Mouse (Mus musculus) thymus, postnatal 4 days (tissue): ENCODE data around the gene Manf.

Source experiments
- DNase-seq: peaks from one replicate; pipeline ENCODE4 v3.0.0; 2021

Gene Manf

DNA sequence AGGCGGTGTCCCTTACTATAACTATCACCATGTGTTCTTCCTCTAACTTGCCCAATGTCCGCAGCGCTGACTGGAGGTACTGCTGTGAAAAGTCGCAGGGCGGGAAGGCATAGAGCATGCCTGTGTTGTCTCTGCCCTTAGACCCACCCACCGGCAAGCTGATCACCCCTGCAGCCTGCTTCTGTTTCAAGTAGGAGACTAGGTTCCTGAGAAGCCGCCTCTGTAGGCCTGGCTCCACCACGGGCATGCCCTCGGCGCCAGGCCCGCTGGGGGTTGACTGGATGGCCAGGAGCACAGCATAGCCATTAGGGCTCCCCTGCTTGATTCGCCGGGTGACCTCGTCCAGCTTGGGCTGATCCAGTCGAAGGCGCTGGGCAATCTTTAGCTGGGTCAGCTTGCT lies 7.5 kb downstream of the Manf start:
- DNase-seq = peak; percentile 38

DNA sequence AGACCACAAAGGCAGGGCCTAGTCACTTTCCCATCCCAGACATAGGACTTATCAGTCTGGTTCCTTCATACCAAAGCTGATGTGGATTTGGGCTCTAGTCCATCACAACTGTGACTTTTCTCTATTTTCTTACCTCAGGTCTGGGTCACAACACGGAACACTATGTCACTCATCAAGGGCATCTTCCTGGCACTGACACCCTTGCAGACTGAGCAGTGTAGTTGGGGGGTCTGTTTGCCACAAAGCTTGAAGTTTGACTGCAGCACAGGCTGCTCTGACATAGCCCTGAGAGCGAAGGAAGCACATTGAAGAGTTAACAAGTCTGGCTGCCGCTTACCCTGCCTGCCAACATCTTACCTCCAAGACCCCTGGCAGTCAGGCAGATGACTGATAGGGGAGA lies 8.7 kb downstream of the Manf start:
- no peak for DNase-seq

DNA sequence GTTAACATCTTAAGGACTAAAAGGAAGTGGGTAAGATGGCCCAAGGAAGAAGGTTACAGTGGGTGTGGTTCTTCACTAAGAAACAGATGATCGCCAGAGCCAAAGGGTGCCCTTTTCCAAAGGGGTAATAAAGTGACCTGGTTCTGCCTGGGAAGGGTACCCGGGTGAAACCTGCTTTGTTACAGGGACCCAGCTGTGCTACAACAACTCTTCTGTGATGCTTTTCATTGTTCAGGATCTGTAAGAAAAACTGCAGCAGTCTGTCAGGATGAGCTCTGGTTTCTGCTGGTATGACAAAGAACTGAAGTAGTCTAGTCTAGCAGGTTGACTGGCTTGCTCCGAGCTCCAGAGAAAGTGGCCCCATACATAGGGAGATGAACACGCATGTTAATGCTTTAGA lies 9.6 kb downstream of the Manf start:
- no peak for DNase-seq

DNA sequence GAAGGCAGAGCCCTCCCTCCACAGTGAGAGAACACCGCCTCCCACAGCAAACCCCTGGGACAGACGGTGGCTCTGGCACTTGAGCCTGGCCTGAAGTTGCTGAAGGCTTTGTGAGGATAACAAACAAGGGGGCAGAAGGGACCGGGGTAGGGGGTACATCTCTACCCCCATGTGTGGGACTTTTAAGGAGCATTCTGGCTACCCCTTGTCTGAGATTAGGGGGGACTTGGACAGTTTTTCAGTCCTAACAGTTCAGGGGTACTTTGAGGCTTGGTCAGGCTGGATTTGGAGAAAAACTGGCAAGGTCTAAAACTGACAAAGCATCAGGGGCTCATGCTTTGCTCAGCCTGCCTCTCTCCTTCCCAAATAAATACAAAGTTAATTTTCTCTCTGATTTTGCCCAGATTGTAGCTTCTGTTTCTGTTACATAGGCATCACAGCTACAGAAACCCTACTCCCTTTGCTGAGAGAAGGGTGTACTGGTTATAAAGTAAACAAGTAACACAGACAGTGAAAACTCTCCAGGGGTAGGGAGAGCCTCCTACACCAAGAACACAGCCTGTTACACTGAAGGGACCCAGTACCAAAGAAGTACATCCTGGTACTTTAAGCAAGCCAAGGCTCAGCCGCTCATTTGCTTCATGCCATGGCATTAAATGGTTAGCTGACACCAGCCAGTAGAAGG lies 10.6 kb downstream of the Manf start:
- DNase-seq = no peak

DNA sequence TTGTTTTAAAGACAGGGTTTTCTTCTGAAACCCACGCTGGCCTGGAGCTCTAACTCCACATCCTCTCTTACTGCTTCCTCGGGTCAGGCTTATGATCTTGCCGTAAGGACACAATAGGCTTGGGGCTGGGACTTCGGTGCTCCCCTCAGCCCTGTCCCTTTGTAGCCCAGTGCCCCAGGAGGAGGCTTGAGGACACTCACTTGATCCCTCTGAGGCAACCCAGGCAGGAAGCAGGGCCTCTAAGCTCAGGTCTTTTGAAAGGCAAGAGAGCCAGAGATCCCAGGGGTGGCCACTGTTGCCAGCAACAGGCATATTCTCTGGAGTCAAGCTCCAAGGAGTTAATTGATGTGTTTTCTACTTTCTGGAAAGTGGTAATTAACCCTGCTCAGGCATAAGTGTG lies 12.3 kb downstream of the Manf start:
- no peak for DNase-seq

DNA sequence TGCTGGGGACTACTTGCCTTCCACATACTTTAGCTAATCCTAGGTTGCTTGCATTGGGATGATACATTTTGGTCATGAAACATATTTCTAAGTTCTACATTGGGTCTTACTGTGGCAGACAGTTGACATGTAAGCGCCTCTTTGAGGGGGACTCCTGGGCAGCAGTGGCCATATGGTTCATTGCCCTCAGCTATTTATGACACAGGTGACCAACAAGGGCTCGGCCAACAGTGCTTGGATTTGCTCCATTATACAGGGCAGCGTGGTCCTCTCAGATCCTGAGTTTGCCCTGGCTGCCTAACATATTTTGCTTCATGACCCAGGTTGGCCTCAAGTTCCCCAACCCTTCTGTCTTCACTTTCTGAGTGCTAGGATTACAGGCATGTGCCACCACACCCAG lies 15.1 kb downstream of the Manf start:
- DNase-seq = no peak

DNA sequence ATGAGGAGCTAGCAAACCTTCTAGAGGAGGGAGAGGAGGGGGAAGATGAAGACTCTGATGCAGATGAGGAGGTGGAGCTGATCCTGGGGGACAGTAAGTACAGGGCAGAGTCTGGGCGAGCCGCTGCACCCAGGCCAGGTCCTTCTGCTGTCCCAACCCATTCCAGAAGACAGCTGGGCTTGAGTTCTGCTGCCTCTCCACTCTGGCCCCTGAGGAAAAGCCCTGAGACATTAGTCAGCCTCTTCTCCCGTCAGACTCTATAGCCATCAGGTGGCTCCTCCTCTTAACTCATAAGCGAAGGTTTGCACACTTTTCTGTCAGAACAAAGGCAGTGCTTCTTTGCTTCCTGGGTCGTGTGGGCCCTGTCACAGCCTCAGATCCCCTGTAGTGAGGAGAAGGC lies 17.6 kb downstream of the Manf start:
- no peak for DNase-seq

DNA sequence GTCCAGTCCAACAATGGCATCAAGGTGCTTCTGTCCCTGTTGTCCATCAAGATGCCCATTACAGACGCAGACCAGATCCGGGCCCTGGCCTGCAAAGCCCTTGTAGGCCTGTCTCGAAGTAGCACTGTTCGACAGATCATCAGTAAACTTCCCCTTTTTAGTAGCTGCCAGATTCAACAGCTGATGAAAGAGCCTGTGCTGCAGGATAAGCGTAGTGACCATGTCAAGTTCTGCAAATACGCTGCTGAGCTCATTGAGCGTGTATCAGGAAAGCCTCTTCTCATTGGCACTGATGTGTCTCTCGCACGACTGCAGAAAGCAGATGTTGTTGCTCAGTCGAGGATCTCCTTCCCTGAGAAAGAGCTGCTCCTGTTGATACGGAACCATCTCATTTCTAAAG lies 33.7 kb downstream of the Manf start:
- DNase-seq = no peak

DNA sequence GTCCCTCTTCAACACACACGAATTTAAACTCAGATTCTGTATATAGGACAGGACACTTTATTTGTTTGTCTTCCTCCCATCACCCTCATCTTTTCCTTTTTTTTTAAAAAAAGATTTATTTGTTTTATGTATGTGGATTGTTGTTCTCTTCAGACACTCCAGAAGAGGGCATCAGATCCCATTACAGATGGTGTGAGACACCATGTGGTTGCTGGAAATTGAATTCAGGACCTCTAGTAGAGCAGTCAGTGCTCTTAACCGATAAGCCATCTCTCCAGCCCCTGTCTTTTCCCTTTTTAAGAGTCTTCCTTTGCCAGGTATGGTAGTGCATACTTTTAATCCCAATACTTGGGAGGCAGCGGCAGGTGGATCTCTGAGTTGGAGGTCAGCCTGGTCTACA lies 35.1 kb downstream of the Manf start:
- no peak for DNase-seq

DNA sequence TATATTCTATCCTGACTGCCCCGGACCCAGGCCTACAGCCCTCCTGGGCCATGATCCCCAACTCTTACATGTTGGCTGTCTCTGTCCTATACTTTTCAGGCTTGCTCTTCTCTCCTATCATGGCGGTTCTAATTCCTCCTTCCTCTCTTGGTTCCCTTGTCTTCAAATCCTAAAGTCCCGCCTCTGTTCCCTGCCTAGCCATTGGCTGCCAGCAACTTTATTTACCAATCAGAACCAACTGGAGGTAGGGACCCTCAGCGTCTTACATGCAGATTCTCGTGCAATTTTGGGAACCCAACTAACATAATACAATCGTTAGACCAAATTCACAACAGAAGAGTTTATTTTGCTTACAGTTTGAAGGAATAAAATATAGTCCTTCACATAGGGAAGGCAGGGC lies 49.0 kb downstream of the Manf start:
- DNase-seq = no peak

DNA sequence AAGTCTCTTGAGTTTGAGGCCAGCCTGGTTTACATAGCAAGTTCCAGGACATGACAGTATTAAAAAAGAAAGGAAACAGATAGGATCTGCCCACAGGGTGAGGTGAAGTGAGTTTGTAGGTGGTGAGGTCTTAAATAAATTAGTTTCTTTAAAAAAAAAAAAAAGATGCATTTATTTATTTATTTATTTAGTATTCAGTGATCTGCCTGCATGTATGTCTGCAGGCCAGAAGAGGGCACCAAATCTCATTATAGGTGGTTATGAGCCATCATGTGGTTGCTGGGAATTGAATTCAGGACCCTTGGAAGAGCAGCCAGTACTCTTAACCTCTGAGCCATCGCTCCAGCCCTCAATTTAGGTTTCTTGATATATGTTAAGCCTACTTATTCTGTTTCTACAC lies 51.2 kb downstream of the Manf start:
- DNase-seq = no peak

DNA sequence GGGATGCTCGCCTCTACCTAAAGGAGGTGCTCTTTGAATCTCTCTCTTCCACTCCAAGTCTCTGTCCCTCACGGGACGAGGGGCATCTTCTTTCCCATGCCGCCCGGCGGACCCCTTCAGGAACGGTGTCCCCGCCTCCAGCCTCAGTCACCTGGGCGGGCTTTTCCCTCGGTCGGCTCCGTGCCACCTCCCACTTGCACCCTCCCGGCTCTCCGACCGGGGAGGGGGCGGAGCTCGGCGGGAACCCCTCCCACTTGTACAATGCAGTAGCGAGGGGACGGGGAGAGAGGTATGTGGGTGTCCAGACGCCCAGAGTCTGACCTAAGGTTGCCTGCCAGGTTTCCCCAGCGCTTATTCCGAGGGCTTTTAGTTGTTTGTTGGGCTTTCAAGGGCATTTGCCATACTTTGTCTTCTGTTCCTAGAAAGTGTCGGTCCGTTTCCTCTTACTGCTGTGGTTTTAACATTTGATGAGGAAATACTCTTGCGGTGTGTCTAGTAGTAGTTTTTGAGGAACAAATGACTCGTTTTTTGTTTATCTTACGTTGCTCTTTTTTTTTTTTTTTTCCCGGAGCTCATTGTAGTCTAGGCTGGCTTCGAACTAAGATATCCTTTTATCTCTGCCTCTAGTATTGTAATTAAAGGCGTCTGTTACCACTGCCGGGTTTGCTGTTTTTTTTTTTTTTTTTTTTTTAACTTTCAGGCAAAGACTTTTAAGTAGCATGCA lies 69.2 kb downstream of the Manf start:
- peak; percentile 91 for DNase-seq

DNA sequence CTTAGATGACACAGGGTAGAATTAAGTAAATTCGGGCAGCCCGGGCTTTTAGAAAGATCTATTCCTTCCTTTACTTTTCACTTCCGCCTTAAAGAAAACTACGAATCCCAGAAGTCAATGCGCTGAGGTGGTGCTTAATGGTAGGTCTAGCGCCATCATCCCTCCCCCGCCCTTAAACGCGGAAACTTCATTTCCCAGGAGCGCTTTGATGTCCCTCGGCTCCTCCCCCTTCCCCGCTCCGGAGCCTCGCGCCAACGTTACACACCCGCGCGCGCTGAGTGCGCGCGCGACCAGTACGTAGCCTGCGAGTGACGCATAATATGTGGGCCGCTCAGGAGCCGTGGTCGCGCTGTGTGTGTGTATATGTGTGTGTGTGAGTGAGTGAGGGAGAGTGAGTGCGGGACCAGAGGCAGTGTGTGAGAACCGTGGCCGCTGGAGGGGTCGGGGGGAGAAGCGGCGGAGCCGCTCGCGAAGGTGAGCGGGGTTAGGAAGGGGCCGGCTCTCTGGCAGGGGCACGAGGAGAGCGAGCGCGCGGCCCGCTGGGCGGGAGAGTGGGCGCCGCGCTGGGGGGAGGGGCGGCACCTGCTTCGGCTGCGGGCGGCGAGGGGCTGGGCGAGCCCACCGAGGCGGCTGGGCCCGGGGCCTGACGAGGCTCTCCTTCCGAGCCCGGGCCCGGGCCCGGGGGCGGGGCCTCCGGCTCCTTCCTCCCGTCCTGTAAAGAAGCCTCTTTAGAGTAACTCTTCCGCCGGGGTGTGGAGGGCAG lies 70.0 kb downstream of the Manf start, which contains the start of gene Dcaf1:
Gene Dcaf1 (plus strand): TSS at position 257 of the 763 bp plus-strand sequence.
- DNase-seq = peak; percentile 94

DNA sequence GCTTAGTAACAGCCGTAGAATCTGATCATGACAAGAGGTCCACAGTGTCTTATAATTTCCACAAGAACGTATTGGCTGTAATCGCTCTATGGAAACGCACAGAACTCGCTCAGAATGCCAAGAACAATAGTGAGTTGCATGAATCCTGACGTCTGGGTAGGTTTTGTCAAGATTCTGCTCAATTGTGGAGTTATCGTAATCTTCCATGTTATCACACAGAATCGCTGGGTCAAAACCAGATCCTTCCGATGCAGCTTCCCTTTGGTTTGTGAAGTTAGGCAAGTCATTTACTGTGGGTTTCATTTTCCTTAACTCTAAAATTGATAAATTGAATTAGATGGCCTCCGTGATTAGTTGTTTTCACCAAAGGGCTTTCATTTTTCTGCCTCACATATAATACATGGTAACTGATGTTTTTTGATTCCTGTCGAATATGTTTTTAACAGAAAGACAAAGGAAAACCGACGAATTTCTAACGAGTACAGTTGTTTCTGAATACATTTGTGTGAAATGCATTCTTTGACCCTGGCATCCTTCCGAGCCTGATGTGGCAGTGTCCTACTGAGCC lies 70.6 kb downstream of the Manf start:
- peak; percentile 8 for DNase-seq

DNA sequence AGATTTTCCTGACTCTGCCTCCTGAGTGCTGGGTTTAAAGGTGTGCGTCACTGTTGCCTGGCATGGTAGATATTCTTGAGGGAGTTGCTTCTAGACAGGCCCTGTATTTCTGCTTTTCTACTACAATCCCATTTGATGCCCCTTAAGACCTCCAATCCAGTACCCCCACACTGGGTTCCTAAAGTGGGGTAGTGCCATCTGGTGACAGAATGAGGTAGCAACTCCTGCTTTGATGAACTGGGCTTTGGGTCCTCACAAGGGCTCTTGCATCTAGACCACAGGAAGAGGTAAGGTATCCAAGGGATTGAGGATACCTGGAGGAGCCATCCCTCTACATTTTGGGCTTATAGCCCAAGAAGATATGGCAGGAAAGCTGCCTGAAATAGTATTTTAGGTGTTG lies 72.6 kb downstream of the Manf start:
- peak; percentile 54 for DNase-seq

DNA sequence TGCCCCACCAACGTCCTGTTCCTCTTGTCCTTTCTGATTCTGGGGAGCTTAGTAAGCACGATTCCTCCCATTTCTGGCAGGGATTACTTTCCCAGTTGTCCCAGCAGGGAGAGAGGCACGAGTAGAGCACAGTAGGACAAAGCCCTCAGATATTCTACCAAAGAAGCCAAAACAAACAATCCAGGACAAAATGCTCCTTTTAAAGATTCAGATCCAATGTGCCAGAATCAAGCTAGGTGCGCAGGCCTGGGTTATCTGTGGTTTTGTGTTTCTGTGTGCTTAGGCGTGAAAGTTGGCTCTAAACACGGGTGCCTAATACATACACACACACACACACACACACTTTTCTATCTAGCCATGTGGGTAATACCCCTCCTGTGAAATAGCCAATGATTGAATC lies 73.6 kb downstream of the Manf start:
- no peak for DNase-seq

DNA sequence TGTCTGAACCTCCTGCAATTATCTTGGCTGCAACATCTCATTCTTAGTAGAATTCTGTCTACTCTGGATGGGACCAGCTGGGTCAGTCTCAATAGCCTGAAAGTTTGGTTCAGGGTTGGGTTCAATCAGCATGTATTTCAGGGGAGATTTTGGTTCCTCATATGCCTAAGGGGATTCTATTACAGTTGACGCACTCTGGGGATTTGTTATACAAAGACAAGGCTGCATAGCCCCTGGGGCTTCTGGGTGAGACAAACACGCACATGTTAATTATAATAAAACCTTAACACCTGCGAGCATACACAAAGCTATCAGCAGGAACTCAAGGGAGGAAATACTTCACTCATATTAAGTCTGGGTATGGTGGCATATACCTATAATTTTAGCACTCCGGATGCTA lies 85.3 kb downstream of the Manf start:
- no peak for DNase-seq

DNA sequence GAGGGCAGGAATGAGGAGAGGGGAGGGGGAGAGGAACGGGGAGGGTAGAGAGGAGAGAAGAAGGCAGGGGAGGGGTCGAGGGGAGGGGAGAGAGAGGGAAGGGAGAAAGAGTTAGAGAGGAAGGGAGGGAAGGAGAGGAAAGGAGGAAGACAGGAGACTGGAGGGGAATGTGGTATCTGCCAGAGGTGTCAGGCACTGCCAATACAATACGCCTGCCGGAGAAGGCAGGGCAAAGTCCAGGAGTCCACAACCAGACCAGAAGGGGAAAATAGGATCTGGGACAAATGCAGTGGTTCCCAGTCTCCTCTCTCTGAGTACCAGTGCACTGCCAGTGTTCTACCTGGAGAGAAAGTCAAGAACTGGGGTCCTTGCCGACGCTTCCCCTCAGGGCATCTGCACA lies 100.9 kb downstream of the Manf start:
- no peak for DNase-seq

DNA sequence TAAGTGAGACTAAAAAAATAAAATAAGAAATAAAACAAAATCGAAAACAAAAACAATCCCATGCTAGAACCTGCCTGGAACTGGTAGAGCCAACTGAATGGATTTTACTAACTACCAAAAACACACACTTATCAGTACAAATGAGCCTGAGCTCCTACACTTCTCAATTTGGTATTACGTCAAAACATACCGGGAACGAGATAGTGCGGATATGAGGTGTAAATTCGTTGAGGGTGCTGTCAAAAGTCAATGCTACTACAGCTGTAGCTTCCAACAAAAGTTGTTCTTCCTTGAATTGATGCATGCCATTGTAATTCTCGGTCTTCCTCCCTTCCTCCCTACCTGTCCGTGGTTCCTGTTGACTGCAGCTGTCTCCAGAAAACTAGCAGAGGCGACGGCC lies 102.4 kb downstream of the Manf start:
- no peak for DNase-seq

DNA sequence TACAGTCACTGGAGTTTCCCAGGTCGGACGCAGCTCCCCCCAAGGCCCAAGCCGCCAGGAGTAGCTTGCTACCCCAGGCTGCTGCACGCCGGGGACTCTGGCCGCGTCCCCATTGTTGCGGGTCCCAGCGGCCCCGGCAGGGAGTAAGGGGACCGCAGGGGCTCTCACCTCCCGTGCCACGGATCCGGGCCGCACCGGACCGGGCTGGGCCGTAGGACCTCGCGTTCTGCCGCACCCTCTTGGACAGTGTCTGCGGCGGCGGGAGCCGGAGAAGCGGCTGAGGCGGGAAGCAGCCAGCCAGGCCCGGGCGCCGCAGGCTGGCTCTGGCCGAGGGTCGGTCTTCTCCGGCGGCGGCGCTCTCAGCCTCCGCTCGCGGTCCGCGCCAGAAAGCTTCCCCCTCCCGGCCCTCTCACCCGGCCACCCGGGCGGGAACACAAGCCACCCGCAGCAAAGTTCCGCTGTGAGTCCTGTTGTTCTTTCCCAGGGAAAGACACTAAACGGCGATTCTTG lies 102.9 kb downstream of the Manf start, which contains the start of gene Rad54l2:
Gene Rad54l2 (minus strand): TSS at position 383 of the 510 bp plus-strand sequence.
- DNase-seq = peak; percentile 92
